Mouse (Mus musculus) kidney, adult 2 months (tissue): Measurements from ENCODE around the gene Capg.

Experiments used
- CTCF ChIP-seq: fragments of 200-500 bp; conservative IDR thresholded peaks from 2 replicates; pipeline ENCODE4 v1.5.1; 2011; ENCODE audit warnings: low read depth, mild to moderate bottlenecking, control low read depth, low read length, moderate library complexity, mixed read lengths; ENCODE audit not compliant: insufficient read depth, insufficient read length
- POLR2A ChIP-seq: fragments of 200-500 bp; IDR thresholded peaks from one replicate; pipeline ENCODE4 v1.6.1; 2011; ENCODE audit warnings: low read depth, low read length, control low read depth

DNA sequence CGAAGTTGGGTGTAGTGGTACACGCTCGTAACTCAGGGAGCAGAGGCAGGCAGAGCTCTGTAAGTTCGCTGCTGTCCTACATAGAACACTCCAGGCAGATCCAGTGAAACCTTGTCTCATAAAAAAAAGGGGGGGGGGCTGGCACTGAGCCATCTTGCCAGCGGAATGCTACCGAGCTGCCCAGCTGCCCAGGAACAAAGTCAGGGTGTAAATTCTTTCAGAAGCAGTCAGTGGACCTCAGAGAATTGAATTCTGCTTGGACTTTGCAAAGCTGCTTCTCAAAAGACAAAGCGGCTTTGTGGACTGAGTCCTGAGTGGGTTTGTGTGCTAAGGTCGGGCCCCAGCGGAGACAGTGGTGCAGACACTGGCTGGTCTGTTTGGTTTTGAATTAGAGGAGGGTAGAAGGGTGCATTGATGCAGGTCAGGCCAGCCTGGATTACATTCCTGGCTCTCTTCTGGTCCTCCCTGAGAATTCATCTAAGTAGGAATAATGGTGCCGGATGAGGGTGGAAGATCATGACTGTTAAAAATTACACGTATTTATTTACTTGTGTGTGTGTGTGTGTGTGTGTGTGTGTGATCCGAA is 833 bp upstream of the Capg start:
- no peak for TF ChIP-seq CTCF
- TF ChIP-seq POLR2A, result no peak
